ENCODE assay signal across 13 mouse cellular contexts in genomic region chr1:51445161-51445853, GRCm38 (mm10). TPM values are rescaled to one million over a fixed set of nuclear protein-coding genes. Genes with fewer than 3 reads are reported as not detected.
A peak's percentile ranks its signal among the peaks of the same experiment; 100 is the strongest.
DNase-seq lines count a peak whose midpoint lies in the region.
"Had no signal": no experiment of that assay in that cellular context is flagged by ENCODE, and none has a peak within 500 bp of the region (broad histone marks: within the 10 kb centered on the region; RNA-seq: fewer than 3 reads in every experiment).

No protein-coding gene starts in this region.

- peak; percentile 63 for DNase-seq in heart, adult 11 months
- DNase-seq in heart, adult 8-10 months (ENCODE audit: low spot score) = no peak
- DNase-seq in kidney, adult 9 months = peak; percentile 59
- no peak for DNase-seq in kidney, postnatal 10 days
- peak; percentile 39 for DNase-seq in A20 (ENCODE audit: low read depth, low spot score)
- peak; percentile 22 to 26 for DNase-seq in kidney, postnatal 36 days
- no peak for DNase-seq in layer of hippocampus, postnatal 14 days (ENCODE audit: low spot score in 2 of 2)
- DNase-seq: adrenal gland, postnatal 25 days; liver; liver, postnatal 0 days; lung, postnatal 10 days; spleen, adult 18-20 months; thymus, postnatal 25 days had no signal

RNA-seq across cellular contexts. Expression of gene Nabp1, which starts 32.9 kb away (rescaled TPM):
- total RNA-seq in heart, adult 8-10 months (2022) = 10 to 100 TPM; 32.4 to 66.3 (median 47.5) TPM
- 10 to 100 TPM; 17.4 to 24.5 TPM for total RNA-seq in layer of hippocampus, postnatal 14 days (2021)

Comparison
In these comparisons a context has a peak if more than half of its experiments do, and no peak if none do; other contexts are left out.
1. DNase-seq: peak in heart, adult 11 months (single experiment), kidney, adult 9 months (single experiment), A20 (single experiment) and kidney, postnatal 36 days (2 of 2); none in heart, adult 8-10 months (single experiment), kidney, postnatal 10 days (single experiment) and layer of hippocampus, postnatal 14 days (0 of 2).